Mouse (Mus musculus): ENCODE measurements around the gene Cxcl1.

Cxcl1 gene

GRCm38 (mm10) chr5:90884628-90885242, 6.3 kb upstream of the Cxcl1 start:
- DNase-seq (ENCODE audit: low read depth, low spot score): no peak

DNA sequence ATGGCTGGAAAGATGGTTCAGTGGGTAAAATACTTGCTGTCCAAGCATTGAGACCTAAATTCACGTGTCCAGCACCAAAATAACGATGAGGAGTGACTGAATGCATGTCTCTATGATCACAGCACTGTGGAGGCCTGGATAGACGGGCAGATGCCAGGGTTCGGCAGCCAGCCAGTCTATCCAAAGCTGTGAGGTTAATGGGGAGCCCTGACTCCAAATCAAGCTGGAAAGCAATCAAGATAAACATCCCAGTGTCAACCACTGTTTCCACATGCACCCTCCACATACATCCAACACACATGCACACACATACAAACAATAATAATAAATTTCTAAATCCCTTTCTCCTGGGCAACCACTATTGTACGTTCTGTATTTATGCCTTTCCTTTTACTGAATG, 2.4 kb upstream of the Cxcl1 start:
- DNase-seq (ENCODE audit: low read depth, low spot score): no peak

- no peak for DNase-seq (ENCODE audit: low read depth, low spot score)
Measured at GRCm38 (mm10) chr5:90891464-90891813, 398 bp downstream of the Cxcl1 start.

DNA sequence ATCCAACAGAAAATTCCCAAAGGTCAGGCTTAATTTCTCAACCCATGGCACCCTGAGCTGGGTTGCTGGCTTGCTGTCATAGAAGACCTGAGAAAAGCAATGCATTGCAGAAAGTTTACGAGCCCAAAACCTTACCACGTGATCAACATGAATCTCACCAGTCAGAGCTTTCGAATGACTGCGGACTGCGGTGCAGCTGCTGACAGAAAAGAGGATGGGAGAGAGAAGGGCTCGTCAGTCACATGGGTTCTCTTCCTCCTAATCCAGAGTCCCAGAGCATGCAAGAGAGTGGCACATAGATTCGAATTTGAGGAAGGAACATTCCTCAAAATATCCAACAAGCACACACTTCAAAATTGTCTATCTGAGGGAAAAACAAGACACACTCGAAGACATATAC, 3.2 kb downstream of the Cxcl1 start:
- no peak for DNase-seq (ENCODE audit: low read depth, low spot score)

DNA sequence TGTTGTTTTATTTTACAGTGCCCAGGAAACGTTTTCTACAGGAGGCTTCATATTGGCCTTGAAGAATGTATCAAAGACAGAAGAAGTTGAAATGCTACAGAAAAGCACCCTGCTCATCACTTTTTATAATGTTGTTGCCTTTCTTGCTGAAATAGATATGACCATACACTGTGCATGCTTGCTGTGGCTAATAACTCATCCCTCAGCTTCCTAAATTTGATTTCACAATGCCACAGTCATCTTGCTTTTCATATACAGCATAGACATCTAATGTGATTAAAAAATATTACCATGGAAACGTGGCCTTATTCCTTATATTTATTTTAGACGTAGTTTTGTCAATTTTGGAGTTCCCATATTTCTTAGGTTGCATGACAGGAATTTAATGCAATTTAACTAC, 6.4 kb downstream of the Cxcl1 start:
- DNase-seq (ENCODE audit: low read depth, low spot score): no peak

DNA sequence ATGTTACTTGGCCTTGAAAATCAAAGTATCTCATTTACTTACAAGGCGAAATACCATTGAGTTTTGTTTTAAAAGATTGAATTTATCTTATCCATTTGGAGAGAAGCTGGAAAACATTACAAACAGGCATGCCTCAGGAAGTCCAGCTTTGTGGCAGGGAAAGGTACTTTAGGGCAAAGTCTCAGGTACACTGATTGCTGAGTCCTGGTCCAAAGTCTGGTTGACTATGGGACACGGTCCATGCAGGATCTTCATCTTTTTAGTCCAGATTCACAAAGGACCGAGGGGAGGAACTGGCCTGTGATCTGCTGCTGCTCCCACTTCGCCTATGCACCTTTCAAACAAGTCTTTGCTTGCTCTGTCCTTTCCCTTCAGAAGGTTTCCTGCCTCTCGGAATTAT, 8.3 kb downstream of the Cxcl1 start:
- no peak for DNase-seq (ENCODE audit: low read depth, low spot score)

DNA sequence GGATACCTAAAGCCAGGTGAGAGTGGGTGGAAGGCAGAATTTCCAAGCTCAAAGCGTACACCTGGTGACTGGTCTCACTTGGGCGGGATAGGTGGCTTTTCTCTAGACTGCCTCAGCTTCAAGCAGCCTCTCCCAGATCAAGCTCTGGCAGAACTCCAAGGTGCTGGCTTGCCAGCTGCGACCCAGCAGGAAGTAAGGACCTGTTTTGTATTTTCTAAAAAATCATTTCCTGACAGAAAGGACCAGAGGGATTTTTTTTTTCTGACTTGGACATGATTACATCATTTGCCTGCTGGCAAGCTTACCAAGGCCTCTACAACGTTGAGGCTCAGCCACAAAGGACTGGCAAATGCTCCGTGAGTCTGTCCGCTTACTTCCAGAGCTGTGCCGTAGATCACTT, 9.1 kb downstream of the Cxcl1 start:
- no peak for DNase-seq (ENCODE audit: low read depth, low spot score)

GRCm38 (mm10) chr5:90900688-90901087, 9.6 kb downstream of the Cxcl1 start:
- no peak for DNase-seq (ENCODE audit: low read depth, low spot score)

DNA sequence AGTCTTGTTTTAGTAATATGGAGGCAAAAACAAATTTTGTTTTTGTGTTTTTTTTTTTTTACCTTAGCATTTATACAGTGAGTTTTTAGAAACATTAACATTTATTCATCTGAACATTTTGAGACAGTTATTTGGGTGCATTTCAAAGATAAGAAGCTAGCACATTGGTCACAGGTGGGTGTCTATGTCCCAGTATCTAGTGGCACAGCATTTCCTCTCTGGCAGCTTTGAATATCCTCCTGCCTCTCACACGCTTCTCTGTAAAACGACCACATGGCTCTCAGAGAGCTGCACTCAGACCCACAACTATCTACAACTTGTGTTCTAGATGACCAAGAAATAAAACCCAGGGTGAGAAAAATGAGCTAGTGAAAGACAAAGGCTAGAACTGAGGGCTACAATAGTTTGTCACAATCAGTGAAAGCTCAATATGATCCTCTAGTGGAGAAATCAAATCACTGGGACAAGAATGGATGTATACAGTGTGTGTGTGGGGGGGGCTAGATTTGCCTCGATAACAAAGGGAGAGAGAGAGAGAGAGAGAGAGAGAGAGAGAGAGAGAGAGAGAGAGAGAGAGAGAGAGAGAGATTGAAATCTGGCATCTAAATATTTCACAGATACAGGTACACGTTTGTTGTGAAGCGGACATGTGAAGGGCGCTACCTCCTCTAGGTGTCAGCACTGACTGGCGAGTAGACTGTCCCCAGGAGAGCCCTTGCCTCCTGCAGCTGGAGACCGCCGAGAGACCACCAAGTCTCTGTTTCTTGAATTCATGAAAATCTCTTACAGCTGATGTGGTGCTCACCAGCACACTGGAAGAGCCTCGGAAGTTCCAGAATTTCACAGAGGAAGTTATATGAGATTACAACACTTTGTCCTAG, 11.6 kb downstream of the Cxcl1 start:
- DNase-seq (ENCODE audit: low read depth, low spot score): no peak

DNA sequence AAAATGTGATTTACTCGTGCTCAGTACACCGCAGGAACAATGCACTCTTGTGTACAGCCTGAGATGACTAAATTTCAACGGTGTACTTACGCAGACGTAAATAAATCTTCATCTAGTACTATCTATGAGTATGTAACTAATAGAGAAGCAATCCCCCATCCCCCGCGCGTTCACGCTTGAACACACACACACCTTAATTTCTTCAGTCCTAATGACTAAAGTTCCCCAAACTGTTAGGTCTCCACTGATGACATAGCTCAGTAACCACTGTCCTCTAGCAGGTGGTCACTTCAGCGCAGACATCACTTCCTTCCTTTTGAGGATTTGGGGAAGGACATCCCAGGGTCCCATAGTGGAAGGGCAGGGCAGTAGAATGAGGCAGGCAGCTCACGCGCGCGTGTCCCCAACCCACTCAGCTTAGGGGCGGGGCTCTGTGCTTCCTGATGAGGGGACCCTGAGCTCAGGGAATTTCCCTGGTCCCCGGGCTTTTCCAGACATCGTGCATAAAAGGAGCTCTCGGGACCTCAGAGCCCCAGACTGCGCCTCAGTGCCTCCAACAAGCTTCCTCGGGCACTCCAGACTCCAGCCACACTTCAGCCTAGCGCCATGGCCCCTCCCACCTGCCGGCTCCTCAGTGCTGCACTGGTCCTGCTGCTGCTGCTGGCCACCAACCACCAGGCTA, 12.4 kb downstream of the Cxcl1 start, which contains the start of gene Cxcl2:
Gene Cxcl2 (plus strand): TSS at position 533 of the 682 bp plus-strand sequence.
- DNase-seq (ENCODE audit: low read depth, low spot score): no peak

DNA sequence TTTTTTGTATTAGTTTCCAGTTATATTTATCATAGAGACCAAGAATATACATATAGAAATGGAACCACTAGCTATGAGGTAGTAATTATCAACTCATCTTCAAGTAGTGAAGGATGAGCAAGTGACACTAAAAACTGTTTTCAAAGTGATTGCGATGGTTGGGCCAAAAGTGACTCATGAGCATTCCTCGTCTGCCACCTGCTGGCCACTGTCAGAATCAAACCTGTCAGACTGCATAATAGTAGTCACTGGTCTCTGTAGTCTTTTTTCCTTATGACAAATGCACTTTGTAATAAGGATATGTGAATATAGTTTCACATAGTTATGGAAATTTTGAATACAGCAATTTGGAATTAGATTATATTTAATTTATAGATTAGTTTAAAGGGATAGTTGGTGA, 17.9 kb downstream of the Cxcl1 start:
- peak; percentile 32 for DNase-seq (ENCODE audit: low read depth, low spot score)

DNA sequence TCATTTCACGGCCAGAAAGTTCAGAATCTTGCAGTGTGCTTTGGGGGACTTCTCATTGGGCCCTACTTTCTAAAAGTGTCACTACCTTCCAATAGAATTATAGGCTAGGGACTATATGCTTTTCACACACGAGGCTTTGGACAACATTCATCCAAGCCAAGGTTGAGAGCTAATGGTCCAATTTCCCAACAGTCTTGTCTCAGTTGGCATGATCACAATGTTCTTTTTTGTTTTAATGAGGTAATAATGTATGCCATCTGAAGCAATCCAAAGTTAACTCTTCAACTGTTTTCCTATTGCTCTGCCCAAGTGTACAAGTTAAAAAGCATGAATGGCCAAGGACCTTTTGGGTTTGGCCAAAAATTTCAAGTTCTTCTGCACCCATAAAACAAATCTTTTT, 28.5 kb downstream of the Cxcl1 start:
- no peak for DNase-seq (ENCODE audit: low read depth, low spot score)

DNA sequence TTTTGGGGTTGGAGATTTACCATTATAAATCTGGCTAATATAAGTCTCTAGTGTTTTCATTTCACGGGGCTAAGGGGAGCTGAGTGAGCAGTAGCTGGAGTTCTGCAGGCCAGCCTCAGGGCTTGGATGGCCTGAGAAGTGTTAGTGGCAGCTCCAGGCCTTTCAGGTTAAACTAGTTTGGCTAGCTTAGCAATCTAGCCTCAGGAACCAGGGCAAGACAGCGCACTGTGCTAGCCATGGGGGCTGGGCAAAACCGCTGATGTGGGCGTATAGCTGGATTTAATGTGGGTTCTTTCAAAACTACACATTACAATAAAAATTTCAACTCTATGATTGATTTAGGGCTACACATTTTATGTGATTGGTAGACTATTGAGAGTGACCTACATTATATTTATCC, 31.9 kb downstream of the Cxcl1 start:
- DNase-seq (ENCODE audit: low read depth, low spot score): no peak

DNA sequence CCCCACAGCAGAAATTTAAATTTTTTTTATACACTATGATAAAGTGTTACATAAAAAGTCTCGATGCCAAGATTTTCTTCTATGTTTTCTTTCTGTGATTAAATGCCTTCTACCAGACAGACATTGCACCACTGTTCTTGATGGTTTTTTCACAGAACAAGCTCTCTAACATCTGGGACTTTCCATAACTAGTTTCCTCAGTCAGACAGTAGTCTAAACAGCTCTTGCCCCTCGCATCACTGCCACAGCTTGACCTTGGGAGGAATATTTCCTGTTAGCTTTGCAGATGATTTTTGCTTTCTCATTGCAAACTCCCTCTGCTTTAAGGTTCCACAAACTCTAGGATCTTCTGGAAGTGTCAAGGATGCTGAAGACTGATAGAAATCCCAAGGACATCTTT, 39.5 kb downstream of the Cxcl1 start:
- no peak for DNase-seq (ENCODE audit: low read depth, low spot score)

DNA sequence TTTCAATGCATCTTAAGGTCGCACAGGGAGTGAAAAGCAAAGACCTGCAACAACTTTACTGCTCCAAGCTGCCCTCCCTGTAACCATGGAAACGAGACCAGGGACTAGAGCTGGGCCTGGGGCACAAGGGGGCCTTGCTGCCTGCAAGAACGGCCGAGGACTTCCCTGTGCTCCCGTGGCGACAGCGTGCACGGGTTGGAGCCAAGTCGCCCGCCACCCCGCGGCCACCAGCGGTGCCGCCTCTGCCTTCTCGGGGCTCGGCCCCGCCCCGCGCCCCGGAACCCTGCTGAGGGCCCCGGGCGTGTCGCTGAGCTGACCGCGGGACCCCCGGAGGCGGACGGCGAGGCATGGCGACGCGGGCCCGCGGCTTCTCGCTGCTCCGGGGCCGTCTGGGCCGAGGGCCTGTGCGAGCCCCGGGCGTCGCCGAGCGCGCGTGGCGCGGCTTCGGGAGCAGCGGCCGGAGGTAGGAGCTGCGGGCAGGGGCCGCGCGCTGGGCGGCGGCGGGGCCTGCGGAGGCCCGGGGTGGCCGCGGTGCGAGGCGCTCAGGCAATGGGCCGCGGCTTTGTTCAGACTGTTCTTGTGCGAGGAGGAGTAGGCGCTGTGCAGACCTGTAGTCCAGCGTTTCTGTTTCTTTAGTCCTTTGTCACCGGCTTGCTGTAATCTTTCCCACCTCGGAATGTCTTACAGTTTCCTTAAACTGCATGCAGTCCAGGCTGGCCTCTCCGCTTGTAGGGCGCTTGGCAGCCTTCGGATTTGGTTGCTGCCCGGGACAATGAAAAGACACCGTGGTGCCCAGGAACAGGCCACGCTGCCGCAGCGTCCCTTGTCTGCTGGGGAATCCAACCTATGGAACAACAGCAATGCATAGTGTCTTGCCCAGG, 40.2 kb downstream of the Cxcl1 start, which contains the start of gene Mthfd2l:
Gene Mthfd2l (plus strand): TSS at position 147 of the 881 bp plus-strand sequence.
- DNase-seq (ENCODE audit: low read depth, low spot score): peak; percentile 41

- peak; percentile 9 for DNase-seq (ENCODE audit: low read depth, low spot score)
Measured at GRCm38 (mm10) chr5:90931911-90932310, 40.9 kb downstream of the Cxcl1 start.

DNA sequence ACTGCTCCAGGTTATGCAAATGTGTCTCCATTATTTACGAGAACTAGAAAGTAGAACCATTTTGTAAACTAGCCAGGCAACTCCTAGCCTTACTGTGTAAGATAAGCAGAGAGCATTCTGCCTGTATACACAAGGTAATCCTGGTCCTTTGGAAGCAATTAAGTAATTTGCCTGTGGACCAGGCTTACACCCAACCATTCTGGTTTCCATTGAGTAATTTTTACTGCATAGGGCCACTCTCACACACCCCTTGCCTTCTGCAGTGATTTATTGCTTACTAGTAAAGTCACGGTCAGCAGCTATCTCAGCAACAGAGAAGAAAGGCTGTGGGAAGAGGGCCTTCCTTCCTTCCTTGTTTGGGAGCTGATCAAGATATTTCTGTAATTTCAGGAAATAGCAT, 45.7 kb downstream of the Cxcl1 start:
- no peak for DNase-seq (ENCODE audit: low read depth, low spot score)
